Mouse (Mus musculus) testis, adult 2 months (tissue): Measurements from ENCODE around the gene Krtap5-2.
"Not testable (repeated sequence)": the region's sequence is repeated elsewhere in the genome, so short reads cannot be mapped to it uniquely, and the experiment has no call there.

Experiments
- CTCF ChIP-seq: fragments of 200-500 bp; IDR thresholded peaks from 2 replicates; pipeline ENCODE4 v1.5.1; 2012; ENCODE audit warnings: low read depth, mild to moderate bottlenecking, inconsistent platforms, low read length, moderate library complexity; ENCODE audit not compliant: control insufficient read depth, insufficient read depth, insufficient replicate concordance
- POLR2A ChIP-seq: fragments of 200-500 bp; IDR thresholded peaks from 2 replicates; pipeline ENCODE4 v1.6.1; 2012; ENCODE audit warnings: low read depth, mild to moderate bottlenecking, inconsistent platforms, low read length, moderate library complexity; ENCODE audit not compliant: control insufficient read depth

GRCm38 (mm10) chr7:142135934-142136333 lies 39.9 kb downstream of the Krtap5-2 start, which contains the start of gene Gm39115:
- not testable (repeated sequence) for TF ChIP-seq CTCF, POLR2A
